Mouse (Mus musculus) stomach, embryonic 14.5 days (tissue): Measurements from ENCODE around the gene Zfp866. TPM values are rescaled to one million over a fixed set of nuclear protein-coding genes. Genes with fewer than 3 reads are reported as not detected.
A peak's percentile ranks its signal among the peaks of the same experiment; 100 is the strongest.

ENCODE experiments used
- ATAC-seq: fragments of 200-750 bp; cut with Nextera tagmentation; 2 replicates; pipeline ENCODE4 v1.8.0; 2017; ENCODE audit warnings: low read depth, moderate TSS enrichment; ENCODE audit not compliant: insufficient number of reproducible peaks, insufficient read depth, low FRiP score
- H3K27ac ChIP-seq: fragments of 300-500 bp; sonication (generic); 2 replicates; pipeline ENCODE4 v1.5.1; 2014; ENCODE audit warnings: mild to moderate bottlenecking, low read length, moderate library complexity, mixed read lengths
- H3K27me3 ChIP-seq: fragments of 300-500 bp; sonication (generic); 2 replicates; pipeline ENCODE4 v1.6.1; 2014; ENCODE audit warnings: low read length, control low read depth, mixed read lengths; ENCODE audit not compliant: control insufficient read depth, insufficient read depth
- H3K36me3 ChIP-seq: fragments of 300-500 bp; sonication (generic); 2 replicates; pipeline ENCODE4 v1.6.1; 2014; ENCODE audit warnings: mild to moderate bottlenecking, control low read depth, low read length, moderate library complexity, mixed read lengths; ENCODE audit not compliant: control insufficient read depth, insufficient read depth
- H3K4me1 ChIP-seq: fragments of 300-500 bp; sonication (generic); 2 replicates; pipeline ENCODE4 v1.6.1; 2014; ENCODE audit warnings: low read length, control low read depth, mixed read lengths; ENCODE audit not compliant: control insufficient read depth, insufficient read depth
- H3K4me2 ChIP-seq: fragments of 300-500 bp; sonication (generic); replicated peaks from 2 replicates; pipeline ENCODE4 v1.6.1; 2014; ENCODE audit warnings: low read depth, low read length, control low read depth
- H3K4me3 ChIP-seq: fragments of 300-500 bp; sonication (generic); 2 replicates; pipeline ENCODE4 v1.5.1; 2014; ENCODE audit warnings: low read depth, low read length, control low read depth
- H3K9ac ChIP-seq: fragments of 300-500 bp; sonication (generic); replicated peaks from 2 replicates; pipeline ENCODE4 v1.6.1; 2014; ENCODE audit warnings: low read depth, mild to moderate bottlenecking, control low read depth, low read length, moderate library complexity, mixed read lengths
- H3K9me3 ChIP-seq: fragments of 300-500 bp; sonication (generic); 2 replicates; pipeline ENCODE4 v1.6.1; 2016; ENCODE audit warnings: low read depth, low read length, control low read depth; ENCODE audit not compliant: control insufficient read depth
- WGBS: fragments of 180-500 bp; shearing (Covaris S2); extraction: QIAGEN DNeasy Blood & Tissue Kit; methylation state at CpG from one replicate; pipeline ENCODE4 v1.1.7; 2014; 5-methylcytosine and 5-hydroxymethylcytosine counted together
- polyA plus RNA-seq: library from polyadenylated mRNA; unstranded; fragments of >200 nt; fragmentation: Nextera tagmentation; extraction: Ambion mirVana; gene quantifications from 2 replicates; pipeline ENCODE4 v1.2.1, GENCODE M21; 2014

The Zfp866 gene
- 35.3 and 35.4 TPM in 2 replicates for polyA plus RNA-seq

GRCm38 (mm10) chr8:69790773-69791367 lies at the start of gene Zfp866, which contains the start of gene Atp13a1:
TSS of gene Zfp866 (minus strand) at chr8:69791178.
TSS of gene Atp13a1 (plus strand) at chr8:69791163.
- under 1% methylated on average over 38 of the region's 38 CpGs for WGBS
- Histone ChIP-seq H3K27me3 (no peaks in the 10 kb centered on the region), H3K9me3 (no peaks in the 10 kb centered on the region), H3K9ac (peak within 1 kb of the TSS; percentile 87), H3K4me1 (peaks cover 10% of the 10 kb centered on the region), H3K4me3 (peak within 1 kb of the TSS; percentile 95), H3K27ac (peak within 1 kb of the TSS; percentile 66), H3K36me3 (peaks cover 16% of the 10 kb centered on the region), H3K4me2 (peak within 1 kb of the TSS; percentile 79)
- peak; percentile 93 for ATAC-seq

GRCm38 (mm10) chr8:69837057-69837682 lies 46.2 kb upstream of the Zfp866 start:
- Histone ChIP-seq H3K4me3 (no peak overlapping the region), H3K4me2 (no peak overlapping the region), H3K4me1 (no peaks in the 10 kb centered on the region), H3K27ac (no peak overlapping the region), H3K9me3 (no peaks in the 10 kb centered on the region), H3K9ac (no peak overlapping the region), H3K27me3 (no peaks in the 10 kb centered on the region), H3K36me3 (no peaks in the 10 kb centered on the region)
- ATAC-seq: no peak
- WGBS: 57% methylated on average over 8 of the region's 8 CpGs

DNA sequence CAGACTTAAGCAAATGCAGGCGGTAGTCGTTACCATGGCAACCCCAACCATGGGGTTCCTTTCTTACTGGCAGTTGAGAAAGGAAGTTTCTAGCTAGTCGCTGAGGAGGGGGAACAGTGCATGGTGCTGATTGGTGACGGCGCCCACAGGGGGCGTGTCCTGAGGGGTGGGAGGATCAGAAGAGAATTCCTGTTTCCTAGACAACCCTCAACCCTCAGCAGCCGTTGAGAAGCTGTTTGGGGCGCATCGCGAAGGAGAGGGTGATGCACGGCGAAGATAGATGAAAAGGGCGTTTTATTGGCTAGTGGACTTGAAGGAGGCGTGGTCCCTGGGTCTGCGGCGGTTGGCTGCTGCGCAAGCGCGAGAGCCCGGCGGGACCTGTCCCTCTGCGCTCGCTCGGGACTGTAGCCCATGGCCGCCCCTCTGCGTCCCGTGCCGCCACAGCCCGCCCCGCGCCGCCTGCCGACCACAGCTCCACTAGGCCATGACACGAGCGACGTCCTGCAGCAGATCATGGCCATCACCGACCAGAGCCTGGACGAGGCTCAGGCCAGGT lies 41.4 kb upstream of the Zfp866 start, which contains the start of gene Pbx4:
Pbx4 (plus strand) TSS at position 194 of the 556 bp plus-strand sequence.
- ATAC-seq: peak; percentile 96
- H3K4me2 ChIP-seq: peak within 1 kb of the TSS; percentile 89
- WGBS: 0% methylated on average over 38 of the region's 38 CpGs
- no peaks in the 10 kb centered on the region for H3K27me3 ChIP-seq
- H3K4me1 ChIP-seq: peaks cover 3% of the 10 kb centered on the region; the same call in 1 of the 2 replicates
- H3K9ac ChIP-seq: peak within 1 kb of the TSS; percentile 28; the same call in 1 of the 2 replicates
- H3K27ac ChIP-seq: no peak within 1 kb of the TSS
- no peaks in the 10 kb centered on the region for H3K9me3 ChIP-seq
- H3K36me3 ChIP-seq: 0 out of 2 replicates have a peak, but pooled peaks cover 2% of the 10 kb centered on the region
- peak within 1 kb of the TSS; percentile 56 for H3K4me3 ChIP-seq

- H3K9me3 ChIP-seq: no peaks in the 10 kb centered on the region
- ATAC-seq: no peak
- H3K4me3 ChIP-seq: no peak overlapping the region
- H3K27ac ChIP-seq: no peak overlapping the region
- no peak overlapping the region for H3K4me2 ChIP-seq
- peaks cover 6% of the 10 kb centered on the region; the same call in 1 of the 2 replicates for H3K36me3 ChIP-seq
- WGBS: 89% methylated on average over 12 of the region's 12 CpGs
- H3K4me1 ChIP-seq: 0 out of 2 replicates have a peak, but pooled peaks cover 4% of the 10 kb centered on the region
- no peaks in the 10 kb centered on the region for H3K27me3 ChIP-seq
- H3K9ac ChIP-seq: no peak overlapping the region
These were observed 35.4 kb upstream of the Zfp866 start for GRCm38 (mm10) chr8:69826371-69826770.

GRCm38 (mm10) chr8:69822386-69823191 lies 31.6 kb upstream of the Zfp866 start, which contains the start of gene Lpar2:
TSS of gene Lpar2 (plus strand) at chr8:69822429.
- 2% methylated on average over 32 of the region's 35 CpGs for WGBS
- Histone ChIP-seq H3K4me1 (0 out of 2 replicates have a peak, but pooled peaks cover 4% of the 10 kb centered on the region), H3K27me3 (no peaks in the 10 kb centered on the region), H3K9ac (peak within 1 kb of the TSS; percentile 58), H3K36me3 (peaks cover 9% of the 10 kb centered on the region; the same call in 1 of the 2 replicates), H3K4me3 (peak within 1 kb of the TSS; percentile 57), H3K27ac (peak within 1 kb of the TSS; percentile 58), H3K4me2 (peak within 1 kb of the TSS; percentile 72), H3K9me3 (no peaks in the 10 kb centered on the region)
- peak; percentile 86 for ATAC-seq

- peak; percentile 75 for ATAC-seq
- Histone ChIP-seq H3K4me2 (peak overlapping the region; percentile 72), H3K36me3 (peaks cover 14% of the 10 kb centered on the region), H3K27ac (peak overlapping the region; percentile 29; the same call in 1 of the 2 replicates), H3K4me1 (0 out of 2 replicates have a peak, but pooled peaks cover 4% of the 10 kb centered on the region), H3K4me3 (peak overlapping the region; percentile 57), H3K27me3 (no peaks in the 10 kb centered on the region), H3K9ac (0 out of 2 replicates have a peak overlapping the region, but pooled peaks have one; percentile 22), H3K9me3 (no peaks in the 10 kb centered on the region)
- WGBS: 0% methylated on average over 16 of the region's 22 CpGs
These were observed 31.0 kb upstream of the Zfp866 start for GRCm38 (mm10) chr8:69821971-69822385.

DNA sequence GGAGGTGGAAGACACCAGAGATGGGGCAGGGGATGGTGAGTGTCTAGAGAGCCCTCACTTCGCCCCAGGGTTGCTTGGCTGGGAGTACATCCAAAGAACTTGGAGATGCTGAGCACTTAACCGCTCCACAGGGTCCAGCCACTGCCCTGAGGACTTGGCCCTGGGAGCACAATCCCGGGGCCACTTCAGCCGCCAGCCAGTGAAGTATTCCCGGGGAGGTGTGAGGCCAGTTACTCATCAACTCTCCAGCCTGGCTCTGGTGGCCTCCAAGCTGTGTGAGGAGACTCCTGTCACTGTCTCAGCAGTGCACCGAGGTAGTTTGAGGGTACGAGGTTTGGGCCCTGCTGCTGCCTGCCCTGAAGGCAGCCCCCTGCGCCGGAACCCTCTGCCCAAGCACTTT lies 29.5 kb upstream of the Zfp866 start:
- WGBS: 70% methylated on average over 9 of the region's 9 CpGs
- Histone ChIP-seq H3K4me3 (no peak overlapping the region), H3K4me2 (no peak overlapping the region), H3K27me3 (no peaks in the 10 kb centered on the region), H3K27ac (no peak overlapping the region), H3K36me3 (peaks cover 18% of the 10 kb centered on the region), H3K9me3 (no peaks in the 10 kb centered on the region), H3K4me1 (0 out of 2 replicates have a peak, but pooled peaks cover 4% of the 10 kb centered on the region), H3K9ac (no peak overlapping the region)
- ATAC-seq: no peak

GRCm38 (mm10) chr8:69815396-69815795 lies 24.4 kb upstream of the Zfp866 start:
- Histone ChIP-seq H3K27me3 (no peaks in the 10 kb centered on the region), H3K27ac (no peak overlapping the region), H3K9ac (no peak overlapping the region), H3K4me1 (no peaks in the 10 kb centered on the region), H3K4me3 (no peak overlapping the region), H3K36me3 (peaks cover 29% of the 10 kb centered on the region), H3K9me3 (no peaks in the 10 kb centered on the region), H3K4me2 (no peak overlapping the region)
- WGBS: 88% methylated on average over 4 of the region's 4 CpGs
- no peak for ATAC-seq
